Mouse (Mus musculus) gastrocnemius, postnatal 14 days (tissue): ENCODE results near the gene Thnsl2. TPM values are rescaled to one million over a fixed set of nuclear protein-coding genes. Genes with fewer than 3 reads are reported as not detected.

Experiments used
- DNase-seq: peaks from one replicate; pipeline ENCODE4 v3.0.0; 2021; ENCODE audit warnings: mixed read lengths
- intact Hi-C: fragments of 180-260 bp; cut with DNase I; formaldehyde crosslinking; loops from one replicate; pipeline ENCODE4 v1.15.1; 2025; ENCODE audit warnings: low total_unique reads
- total RNA-seq, 2 experiments: library from RNA; stranded (reverse); gene quantifications; 2 replicates each; pipeline ENCODE4 v1.2.3; 2021

The Thnsl2 gene
- total RNA-seq, 2 experiments from 2014 or later = 5.9 to 6.2 TPM

- intact Hi-C loops = no loop called here
- no peak for DNase-seq
These were observed 63.0 kb downstream of the Thnsl2 start for GRCm38 (mm10) chr6:71081230-71081629.

Other genes starting within 250 kb of the Thnsl2 start
- gene Tex37, start 225.5 kb downstream of the Thnsl2 start, total RNA-seq = not detected
- gene Foxi3, start 187.9 kb downstream of the Thnsl2 start, total RNA-seq = not detected
- gene Fabp1, start 55.4 kb upstream of the Thnsl2 start, total RNA-seq = not detected
- gene Krcc1, start 127.2 kb upstream of the Thnsl2 start, total RNA-seq = 10 to 100 TPM; 23.6 to 27.9 TPM
- 100 to 1,000 TPM; 228 to 241 TPM for gene Smyd1, start 177.8 kb upstream of the Thnsl2 start, total RNA-seq
- not detected for gene Cd8b1, start 178.3 kb upstream of the Thnsl2 start, total RNA-seq
- under 1 TPM in 1 of 2 experiments, not detected in 1; 0.10 TPM for gene Cd8a, start 229.0 kb upstream of the Thnsl2 start, total RNA-seq